Mouse (Mus musculus) B cell, adult 2 months (primary cell): ENCODE data around the gene Itpk1.

Experiments
- DNase-seq, 2 experiments: peaks; one replicate each; pipeline ENCODE4 v3.0.0; 2022

Itpk1 gene

DNA sequence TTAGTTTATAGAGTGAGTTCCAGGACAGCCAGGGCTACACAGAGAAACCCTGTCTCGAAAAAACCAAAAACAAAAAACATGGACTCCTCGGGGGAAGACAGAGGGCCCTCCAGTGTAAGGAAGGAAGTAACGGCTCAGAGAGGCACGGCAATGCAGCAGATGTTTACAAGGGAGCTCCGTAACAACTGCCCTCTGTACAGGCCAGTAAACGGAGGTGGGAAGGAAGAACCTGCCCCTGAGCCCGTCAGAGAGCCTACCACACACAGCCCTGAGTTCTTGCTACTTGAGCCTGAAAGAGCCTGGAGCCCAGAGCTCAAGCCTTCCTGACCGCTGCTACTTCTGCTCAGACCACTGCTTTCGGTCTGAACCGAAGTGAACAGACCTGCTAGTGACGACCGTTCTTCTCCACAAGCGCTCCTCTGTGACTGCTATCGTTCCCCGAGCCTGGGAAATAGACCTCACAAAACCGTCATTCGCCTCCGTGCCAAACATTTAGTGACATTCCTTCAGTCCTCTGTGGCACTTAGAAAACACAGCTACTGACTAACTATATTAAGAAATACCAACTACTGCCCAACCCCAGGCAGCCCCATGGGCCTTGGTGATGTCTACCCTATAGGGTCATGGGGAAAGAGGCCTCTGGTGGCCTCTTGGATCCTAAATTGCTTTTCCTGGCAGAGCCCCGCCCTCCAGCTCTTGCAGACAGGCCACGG lies 8.6 kb upstream of the Itpk1 start:
- DNase-seq: no peak

GRCm38 (mm10) chr12:102710851-102711375 lies 6.2 kb upstream of the Itpk1 start:
- DNase-seq: no peak

DNA sequence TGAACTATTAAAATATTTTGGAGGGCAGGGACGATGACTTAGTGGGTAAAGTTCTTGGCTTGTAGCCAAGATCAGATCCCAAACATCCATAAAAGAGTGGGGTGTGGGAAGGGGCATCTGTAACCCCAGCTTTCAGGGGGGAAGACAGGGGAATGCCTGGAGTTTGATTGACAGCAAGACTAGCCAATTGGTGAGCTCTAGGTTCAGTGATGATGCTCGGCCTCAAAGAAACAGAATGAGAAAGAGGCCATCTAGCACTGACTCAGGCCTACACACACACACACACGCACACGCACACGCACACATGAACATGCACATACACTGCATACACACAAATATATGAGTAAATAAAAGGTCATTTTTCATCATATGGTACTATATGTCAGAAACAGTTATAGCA lies 5.2 kb upstream of the Itpk1 start:
- DNase-seq: no peak

GRCm38 (mm10) chr12:102708220-102708619 lies 3.5 kb upstream of the Itpk1 start:
- DNase-seq: no peak

DNA sequence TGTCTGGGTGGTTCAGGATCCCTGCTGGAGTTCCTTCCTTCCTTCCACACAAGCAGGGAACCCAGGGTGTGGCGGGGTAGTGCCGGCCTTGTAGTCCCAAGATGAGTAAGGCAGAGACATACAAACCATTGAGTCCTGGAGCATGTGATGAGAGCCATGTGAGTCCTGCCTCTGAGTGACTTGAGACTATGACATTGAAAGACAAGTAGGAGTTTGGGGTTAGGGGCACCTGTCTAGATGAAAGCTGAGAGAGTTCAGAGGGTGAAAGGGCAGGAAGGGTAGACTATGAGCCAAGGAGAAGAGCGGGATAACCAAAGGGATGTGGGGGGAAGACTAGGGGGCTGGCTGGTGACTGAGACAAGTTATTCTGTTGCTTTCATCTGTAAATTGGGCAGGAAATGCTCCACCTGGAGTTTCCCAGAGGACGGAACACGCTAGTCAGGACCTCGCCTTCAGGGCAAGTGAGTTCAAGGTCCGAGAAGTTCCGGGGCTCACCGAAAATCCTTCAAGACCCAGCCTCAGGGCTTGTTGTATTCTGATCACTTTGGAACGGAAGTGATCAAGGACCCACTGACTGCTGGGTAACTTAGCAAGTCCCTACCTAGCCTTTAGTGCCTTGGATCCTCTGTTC lies 2.2 kb upstream of the Itpk1 start:
- no peak for DNase-seq

DNA sequence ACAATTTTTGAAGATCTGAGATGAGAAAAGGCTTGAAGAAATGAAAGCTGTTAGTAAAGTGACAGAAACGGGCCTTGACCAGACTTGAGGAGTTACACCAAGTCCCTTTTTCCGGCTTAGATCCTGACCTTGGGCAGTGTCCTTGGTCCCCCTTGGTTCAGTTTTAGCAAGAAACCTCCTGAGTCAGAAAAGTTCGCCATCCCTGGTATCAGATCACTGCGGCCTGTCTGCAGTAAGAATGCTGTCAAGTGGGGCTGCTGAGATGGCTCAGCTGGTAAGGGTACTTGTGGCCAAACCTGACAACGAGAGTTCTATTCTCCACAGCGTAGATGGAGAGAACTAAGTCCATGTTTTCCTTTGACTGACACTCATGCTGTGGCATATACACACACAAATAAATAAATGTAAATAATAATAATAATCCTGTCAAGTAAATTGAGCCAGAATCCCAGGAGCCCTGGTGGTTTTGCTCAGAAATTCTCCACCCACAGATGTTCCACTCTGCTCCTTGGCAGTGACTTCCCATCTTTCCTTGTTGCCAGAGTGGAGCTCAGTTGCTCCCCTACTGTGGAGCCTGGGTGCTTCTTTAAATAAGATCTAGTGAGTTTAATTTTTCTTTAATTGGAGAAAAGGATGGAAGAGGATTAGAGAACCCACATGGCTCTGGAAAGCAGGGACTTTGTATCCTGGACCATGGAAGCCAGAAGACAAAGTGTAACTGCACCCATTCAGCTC lies 1.3 kb upstream of the Itpk1 start:
- DNase-seq: no peak

DNA sequence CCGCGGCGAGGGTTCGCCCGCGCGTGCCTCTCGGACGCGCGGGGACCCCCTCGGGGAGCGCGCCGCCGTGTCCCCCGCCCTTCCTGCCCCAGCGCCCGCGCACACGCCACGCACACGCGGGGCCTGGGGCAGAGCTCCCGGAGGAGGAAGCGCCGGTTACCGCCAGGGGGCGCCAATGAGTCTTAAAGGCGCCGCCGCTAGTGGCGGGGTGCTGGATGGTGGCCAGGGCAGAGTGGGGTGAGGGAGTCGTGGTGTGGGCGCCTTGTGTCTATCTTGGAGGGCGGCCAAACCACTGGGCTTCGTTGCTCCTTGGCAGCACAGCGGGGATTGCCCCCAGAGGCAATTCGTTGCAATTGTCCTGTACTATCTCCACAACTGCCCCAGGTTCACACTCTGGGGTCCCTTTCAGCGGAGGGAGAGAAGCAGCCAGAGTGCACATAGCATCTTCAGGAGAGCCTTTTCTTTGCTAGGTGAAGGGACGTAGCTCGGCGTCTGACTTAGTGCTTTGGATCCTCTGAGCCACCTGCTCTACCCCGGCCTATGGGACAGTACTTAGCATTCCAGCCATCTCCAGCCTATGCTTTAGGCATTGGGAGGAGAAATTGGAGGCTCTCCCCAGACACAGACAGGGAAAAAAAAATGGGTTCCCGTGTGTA lies 614 bp upstream of the Itpk1 start:
- peak; percentile 95 to 96 for DNase-seq

DNA sequence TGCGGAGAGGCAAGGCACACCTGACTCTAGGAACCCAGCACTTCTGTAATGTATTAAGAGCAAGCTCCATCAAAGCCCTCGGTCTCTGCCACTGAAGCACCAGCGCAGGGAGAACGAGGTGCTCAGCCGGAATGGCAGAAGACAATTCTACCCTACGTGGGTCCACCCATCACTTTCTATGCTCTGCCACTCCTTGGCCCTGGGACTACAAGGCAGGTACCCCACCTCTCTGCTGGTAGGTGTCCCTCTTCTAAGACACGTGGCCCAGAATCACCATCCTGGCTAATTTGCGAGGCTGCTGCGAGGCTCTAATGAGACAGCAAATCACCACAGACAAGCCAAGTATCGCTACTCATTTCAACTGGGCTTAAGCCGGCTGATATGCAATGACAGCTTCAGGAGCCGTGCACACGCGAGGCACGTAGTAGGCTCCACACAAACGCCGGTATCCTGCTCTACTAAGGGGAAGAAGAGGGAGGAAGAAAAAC lies 765 bp downstream of the Itpk1 start:
- peak; percentile 26 to 35 for DNase-seq

GRCm38 (mm10) chr12:102703441-102703840 lies 1.3 kb downstream of the Itpk1 start:
- peak in 1 of 2 experiments; percentile 22 for DNase-seq

- no peak for DNase-seq
These were observed 1.7 kb downstream of the Itpk1 start for GRCm38 (mm10) chr12:102703111-102703412.

GRCm38 (mm10) chr12:102702356-102703110 lies 2.2 kb downstream of the Itpk1 start:
- peak; percentile 90 to 94 for DNase-seq

DNA sequence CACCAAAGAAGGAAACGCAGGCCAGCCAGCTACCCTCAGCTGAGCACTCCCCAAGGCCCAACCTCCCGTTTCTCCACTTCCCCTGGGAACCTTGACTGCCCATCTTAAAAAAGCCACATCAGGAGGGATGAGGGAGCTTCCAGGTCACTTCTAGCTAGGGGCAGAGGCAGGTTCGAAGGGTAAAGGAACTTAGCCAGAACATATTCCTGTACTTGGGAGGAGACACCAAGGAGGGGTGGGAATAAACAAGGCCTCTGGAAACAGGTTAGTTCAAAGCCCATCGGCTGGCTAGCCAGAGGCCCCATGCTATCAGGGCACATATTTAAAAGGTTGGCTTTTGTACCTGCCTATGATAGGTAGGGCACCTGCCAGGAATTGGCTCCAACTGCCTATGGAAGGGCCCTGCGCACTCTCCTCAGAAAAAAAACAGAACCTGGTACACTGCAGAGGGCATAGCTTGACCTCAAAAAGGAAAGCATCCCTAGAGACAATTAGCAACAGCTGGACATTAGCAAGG lies 3.0 kb downstream of the Itpk1 start:
- DNase-seq: no peak

DNA sequence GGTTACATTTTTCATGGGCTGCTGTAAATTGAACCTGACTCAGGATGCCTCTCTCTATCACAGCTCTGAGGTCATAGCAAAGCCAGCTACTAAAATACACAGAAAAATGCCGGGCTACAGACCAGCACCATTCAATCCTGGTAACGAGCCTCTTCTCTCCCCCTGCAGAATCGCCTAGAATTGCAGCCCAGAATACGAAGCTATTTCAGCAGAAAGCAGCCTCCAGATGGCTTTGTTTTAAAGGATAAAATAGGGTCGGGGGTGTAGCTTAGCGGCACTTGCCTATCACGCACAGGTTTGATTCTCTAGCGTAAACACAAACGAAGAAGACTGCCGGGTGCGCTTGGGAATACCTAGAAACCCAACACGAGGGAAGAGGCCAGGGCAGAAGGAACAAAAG lies 4.3 kb downstream of the Itpk1 start:
- DNase-seq: no peak

- DNase-seq: no peak
These were observed 5.6 kb downstream of the Itpk1 start for GRCm38 (mm10) chr12:102699156-102699555.

- no peak for DNase-seq
These were observed 6.5 kb downstream of the Itpk1 start for GRCm38 (mm10) chr12:102698089-102698684.

DNA sequence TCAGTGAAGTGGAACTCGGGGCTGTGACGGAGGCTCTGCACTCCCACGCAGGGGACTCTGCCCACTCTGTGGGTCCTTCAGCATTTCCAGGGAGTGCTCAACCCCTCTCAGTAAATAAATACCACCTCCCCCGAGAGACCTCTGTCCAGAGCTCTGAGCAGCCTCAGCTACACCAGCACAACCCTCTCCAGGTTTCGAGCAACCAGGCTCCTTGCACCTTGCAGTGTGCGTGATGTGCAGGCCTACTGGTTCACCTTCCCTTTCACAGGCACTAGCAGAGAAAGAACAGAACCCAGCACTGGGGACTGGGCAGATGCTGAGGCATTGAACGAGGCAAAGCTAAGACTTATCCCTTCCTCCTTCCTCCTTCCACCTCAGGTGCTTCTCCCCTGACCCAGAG lies 7.3 kb downstream of the Itpk1 start:
- DNase-seq: no peak

DNA sequence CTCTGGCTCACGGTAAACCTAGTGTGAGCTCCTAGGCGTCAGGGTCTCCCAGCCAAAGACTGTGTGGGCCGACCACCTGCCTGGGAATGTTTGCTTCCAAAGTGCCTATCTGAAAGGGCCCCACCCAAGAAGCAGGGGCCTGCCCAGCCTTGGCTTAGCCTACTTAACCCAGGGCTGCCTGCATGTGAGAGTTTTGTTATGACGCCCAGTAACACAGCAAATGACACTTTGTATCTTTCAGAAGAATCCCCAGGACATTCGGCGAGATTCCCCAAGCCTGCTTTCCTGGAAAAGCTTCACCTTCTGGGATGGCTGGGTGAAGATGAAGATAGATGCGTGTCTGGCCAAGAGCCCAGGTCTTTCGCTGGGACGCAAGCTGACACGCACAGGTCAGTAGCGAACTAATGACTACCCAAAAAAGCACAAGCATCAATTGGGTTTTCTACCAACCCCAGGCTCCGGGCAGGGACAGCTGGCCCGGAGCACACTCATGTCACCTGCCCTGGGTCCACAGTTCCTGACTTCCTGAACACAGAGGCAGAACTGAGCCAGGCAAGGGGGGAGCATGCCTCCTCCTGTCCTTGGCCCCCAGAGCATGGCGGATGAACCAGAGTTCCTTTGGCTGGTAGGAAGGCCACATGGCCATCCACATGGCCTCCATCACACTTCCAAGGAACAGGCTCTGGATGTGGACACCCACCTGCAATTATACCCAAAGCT lies 7.9 kb downstream of the Itpk1 start:
- DNase-seq: no peak

DNA sequence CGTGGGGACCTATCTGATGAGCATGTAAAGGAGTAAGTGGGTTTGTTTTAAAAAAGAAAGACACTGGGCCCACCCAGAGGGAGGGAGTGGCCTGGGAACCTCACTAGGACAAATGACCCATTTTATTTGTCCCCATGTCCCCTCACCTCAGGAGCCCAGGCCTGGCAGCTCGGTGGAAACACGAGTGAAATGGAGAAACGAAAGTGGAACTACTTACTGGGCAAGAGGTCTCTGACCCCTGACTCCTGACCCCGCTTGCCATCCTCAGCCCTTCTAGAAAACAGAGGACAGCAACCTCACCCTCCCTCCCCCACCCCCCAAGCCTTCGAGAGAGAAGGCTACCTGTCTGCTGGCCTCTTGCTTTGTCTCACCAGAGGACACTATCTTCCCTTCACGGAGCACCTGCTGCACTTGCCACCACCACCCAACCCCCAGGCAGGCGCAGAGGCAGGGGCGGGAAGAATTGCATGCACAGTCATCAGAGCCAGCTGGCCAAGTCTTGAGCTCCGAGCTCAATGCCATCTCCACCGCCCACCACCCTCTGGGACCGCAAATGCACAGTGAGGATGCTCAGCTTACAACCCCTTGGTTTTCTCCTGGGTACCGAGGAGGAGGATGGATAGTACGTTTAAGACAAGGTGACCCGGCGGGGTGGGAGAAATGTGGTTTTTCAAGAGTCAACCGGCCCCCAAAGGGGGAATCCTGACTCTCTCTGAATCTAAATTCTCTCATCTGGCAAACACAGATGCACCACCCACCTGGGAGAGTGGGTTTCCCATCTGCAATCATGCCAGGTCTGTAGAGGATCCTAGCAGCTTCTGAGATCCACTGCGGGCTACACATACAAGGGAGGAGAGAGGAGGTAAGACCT lies 9.1 kb downstream of the Itpk1 start:
- DNase-seq: no peak

DNA sequence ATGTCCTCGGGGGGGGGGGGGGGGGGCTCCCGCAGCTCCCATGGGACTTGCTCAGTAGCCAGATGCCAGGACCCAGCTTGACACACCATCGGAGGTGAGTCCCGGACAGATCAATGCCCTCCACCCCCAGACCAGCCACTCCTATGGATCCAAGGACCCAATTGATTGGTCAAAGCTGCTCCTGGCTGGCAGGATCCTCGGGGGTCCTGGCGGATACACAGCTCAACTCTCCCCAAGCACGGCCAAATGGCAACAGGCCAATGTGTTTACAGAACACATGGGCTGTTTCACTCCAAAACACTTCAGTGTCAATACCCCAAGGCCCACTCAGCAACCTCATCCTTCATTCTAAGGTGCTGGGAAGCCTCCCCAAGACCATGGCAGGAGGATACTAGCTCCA lies 13.0 kb downstream of the Itpk1 start:
- DNase-seq: no peak

DNA sequence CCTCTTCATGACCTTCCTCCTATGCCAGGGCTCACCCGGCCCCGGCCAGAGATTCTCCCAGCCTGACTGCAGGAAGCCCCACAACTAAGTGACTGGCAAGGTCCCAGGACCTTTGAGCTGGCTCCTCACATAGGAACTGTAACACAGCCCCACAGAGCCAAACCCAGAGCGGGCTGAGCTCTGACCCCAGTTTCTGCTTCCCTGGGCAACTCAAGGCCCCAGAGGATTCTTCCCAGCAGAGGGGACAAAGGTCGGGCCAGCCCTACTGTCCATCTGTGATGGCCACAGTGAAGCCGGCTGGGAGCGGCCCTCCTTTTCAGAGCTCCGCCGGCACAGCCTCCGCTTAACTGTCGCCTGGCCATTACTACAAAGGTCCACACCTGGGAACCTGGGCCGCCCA lies 13.6 kb downstream of the Itpk1 start:
- no peak for DNase-seq
